Comparison of ENCODE assay signal across 8 mouse cellular contexts in the genomic region with DNA sequence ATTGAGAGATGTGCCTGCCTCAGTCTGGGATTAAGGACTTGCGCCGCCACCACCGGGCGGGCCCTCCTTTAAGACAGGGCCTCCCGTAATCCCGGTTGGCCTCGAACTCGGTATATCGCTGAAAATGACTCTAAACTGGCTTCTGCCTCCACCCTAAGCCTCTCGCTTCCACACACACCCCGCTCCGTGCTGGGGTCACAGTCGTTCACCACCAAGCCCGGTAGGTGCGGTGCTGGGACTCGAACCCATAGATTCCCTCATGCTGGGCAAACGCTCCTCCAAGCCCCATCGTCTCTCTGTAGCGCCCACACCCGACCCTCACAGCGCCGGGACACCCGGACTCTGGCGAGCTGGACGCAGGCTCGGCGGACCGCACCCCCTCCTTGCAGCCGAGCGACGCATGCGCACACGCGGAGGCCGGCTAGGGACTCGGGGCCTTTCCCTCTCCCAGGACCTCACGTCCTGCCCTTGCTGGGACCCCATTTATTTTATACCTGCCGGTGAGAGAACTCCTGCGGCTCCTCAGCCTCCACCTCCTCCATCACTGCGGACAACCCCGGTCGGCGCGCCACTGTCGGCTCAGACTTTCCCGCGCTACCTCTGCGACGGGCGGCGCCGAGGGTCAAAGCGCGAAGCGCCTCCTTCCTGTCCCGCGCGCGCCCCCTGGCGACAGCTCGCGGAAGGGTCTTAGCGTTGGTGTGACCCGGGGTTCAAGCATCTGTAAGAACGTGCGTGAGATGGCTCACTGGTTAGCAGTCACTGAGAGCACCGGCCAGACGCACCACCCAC. TPM values are rescaled to one million over a fixed set of nuclear protein-coding genes. Genes with fewer than 3 reads are reported as not detected.
A peak's percentile ranks its signal among the peaks of the same experiment; 100 is the strongest.
DNase-seq lines count a peak whose midpoint lies in the region; ATAC-seq and TF ChIP-seq lines count a peak whose summit lies in the region.

Gene Cenps (minus strand): TSS at position 648 of the 789 bp plus-strand sequence.

- peak; percentile 91 for ATAC-seq in heart, embryonic 15.5 days (replicated peaks; ENCODE audit: insufficient number of reproducible peaks, insufficient read depth, low FRiP score, low read depth)
- peak; percentile 90 for ATAC-seq in liver, embryonic 14.5 days (ENCODE audit: insufficient read depth)
- ATAC-seq in neural tube, embryonic 11.5 days (ENCODE audit: insufficient read depth, low FRiP score, low TSS enrichment), result peak; percentile 89
- peak; percentile 92 for ATAC-seq in stomach, postnatal 0 days (ENCODE audit: low FRiP score, low TSS enrichment)

- no peaks in the 10 kb centered on the region for H3K9me3 ChIP-seq in heart, embryonic 15.5 days (replicated peaks)
- H3K9me3 ChIP-seq in liver, embryonic 14.5 days (ENCODE audit: control insufficient read depth, low read length), result no peaks in the 10 kb centered on the region
- no peaks in the 10 kb centered on the region for H3K9me3 ChIP-seq in neural tube, embryonic 11.5 days (ENCODE audit: control insufficient read depth, low read length)
- H3K9me3 ChIP-seq in stomach, postnatal 0 days (ENCODE audit: control insufficient read depth, low read length), result no peaks in the 10 kb centered on the region

- H3K4me1 ChIP-seq in brown adipose tissue, adult 24 weeks (ENCODE audit: control insufficient read depth, insufficient read depth, insufficient read length, low read length), result no peaks in the 10 kb centered on the region
- H3K4me1 ChIP-seq in heart, embryonic 15.5 days (replicated peaks), result peaks cover 10% of the 10 kb centered on the region
- peaks cover 3 to 4% of the 10 kb centered on the region in 2 experiments; a peak in 2 of 4 replicates for H3K4me1 ChIP-seq in liver, embryonic 14.5 days (replicated peaks; ENCODE audit: control insufficient read depth in 2 of 2, insufficient read depth in 2 of 2, low read length in 1 of 2)
- 0 out of 2 replicates have a peak, but pooled peaks cover 2% of the 10 kb centered on the region for H3K4me1 ChIP-seq in neural tube, embryonic 11.5 days (ENCODE audit: control insufficient read depth, insufficient read depth, low read length)
- H3K4me1 ChIP-seq in stomach, postnatal 0 days (replicated peaks; ENCODE audit: control insufficient read depth, insufficient read depth), result no peaks in the 10 kb centered on the region

- H3K27ac ChIP-seq in brown adipose tissue, adult 24 weeks (replicated peaks; ENCODE audit: low read depth, low read length), result no peak within 1 kb of the TSS
- peak within 1 kb of the TSS; percentile 86 for H3K27ac ChIP-seq in heart, embryonic 15.5 days
- H3K27ac ChIP-seq in liver, embryonic 14.5 days, result peak within 1 kb of the TSS; percentile 52
- H3K27ac ChIP-seq in neural tube, embryonic 11.5 days (ENCODE audit: low read depth, low read length), result peak within 1 kb of the TSS; percentile 57
- peak within 1 kb of the TSS; percentile 74 for H3K27ac ChIP-seq in stomach, postnatal 0 days (replicated peaks)

- no peaks in the 10 kb centered on the region for H3K36me3 ChIP-seq in heart, embryonic 15.5 days
- H3K36me3 ChIP-seq in liver, embryonic 14.5 days (replicated peaks; ENCODE audit: control insufficient read depth, insufficient read depth, low read depth), result no peaks in the 10 kb centered on the region
- no peaks in the 10 kb centered on the region for H3K36me3 ChIP-seq in neural tube, embryonic 11.5 days (ENCODE audit: control insufficient read depth, insufficient read depth, low read length)
- H3K36me3 ChIP-seq in stomach, postnatal 0 days (ENCODE audit: control insufficient read depth, insufficient read depth, low read length), result no peaks in the 10 kb centered on the region

- peak; percentile 98 for TF ChIP-seq CTCF in liver, embryonic 14.5 days (IDR thresholded peaks at IDR 0.05; ENCODE audit: low read depth)
- peak; percentile 97 for TF ChIP-seq CTCF in stomach, postnatal 0 days (IDR thresholded peaks at IDR 0.05; ENCODE audit: low read depth)

- peak within 1 kb of the TSS; percentile 90 for H3K4me2 ChIP-seq in heart, embryonic 15.5 days
- H3K4me2 ChIP-seq in liver, embryonic 14.5 days (ENCODE audit: low read depth), result peak within 1 kb of the TSS; percentile 89
- H3K4me2 ChIP-seq in neural tube, embryonic 11.5 days (ENCODE audit: low read depth), result peak within 1 kb of the TSS; percentile 57
- peak within 1 kb of the TSS; percentile 74 for H3K4me2 ChIP-seq in stomach, postnatal 0 days (replicated peaks; ENCODE audit: low read depth)

- peak within 1 kb of the TSS; percentile 90 for H3K4me3 ChIP-seq in brown adipose tissue, adult 24 weeks (ENCODE audit: insufficient read depth, low read depth, low read length)
- H3K4me3 ChIP-seq in heart, embryonic 15.5 days, result peak within 1 kb of the TSS; percentile 63
- H3K4me3 ChIP-seq in liver, embryonic 14.5 days (ENCODE audit: insufficient read depth in 1 of 2, low read depth in 2 of 2, low read length in 2 of 2), result peak within 1 kb of the TSS; percentile 71 to 76
- H3K4me3 ChIP-seq in neural tube, embryonic 11.5 days (ENCODE audit: low read depth, low read length), result peak within 1 kb of the TSS; percentile 49
- peak within 1 kb of the TSS; percentile 59 for H3K4me3 ChIP-seq in stomach, postnatal 0 days (ENCODE audit: low read depth, low read length)

- peak; percentile 92 for DNase-seq in CD4-positive, CD25-positive, alpha-beta regulatory T cell, adult 2 months (ENCODE audit: low read depth, low spot score)
- DNase-seq in fibroblast of lung, adult 2 months (ENCODE audit: low read depth), result peak; percentile 53
- DNase-seq in kidney, postnatal 25 days, result peak; percentile 94 to 95
- DNase-seq in liver, embryonic 14.5 days (ENCODE audit: low read depth in 3 of 3, low spot score in 3 of 3), result peak; percentile 69 to 77 (median 69)
- peak; percentile 97 for DNase-seq in neural tube, embryonic 11.5 days (ENCODE audit: low spot score)
- peak; percentile 93 for DNase-seq in stomach, postnatal 0 days (ENCODE audit: low spot score)

- WGBS in heart, embryonic 15.5 days, result under 1% methylated on average over 68 of the region's 68 CpGs
- WGBS in liver, embryonic 14.5 days (ENCODE audit: insufficient replicate concordance), result under 1% methylated on average over 61 of the region's 68 CpGs
- 2% methylated on average over 68 of the region's 68 CpGs for WGBS in neural tube, embryonic 11.5 days
- whole genome bisulfite sequencing in stomach, postnatal 0 days, result 1% methylated on average over 68 of the region's 68 CpGs

- H3K27me3 ChIP-seq in heart, embryonic 15.5 days, result no peaks in the 10 kb centered on the region
- no peaks in the 10 kb centered on the region for H3K27me3 ChIP-seq in liver, embryonic 14.5 days (ENCODE audit: control insufficient read depth, insufficient read depth, low read length)
- H3K27me3 ChIP-seq in neural tube, embryonic 11.5 days (ENCODE audit: control insufficient read depth, insufficient read depth, low read length), result no peaks in the 10 kb centered on the region
- H3K27me3 ChIP-seq in stomach, postnatal 0 days (ENCODE audit: control insufficient read depth, insufficient read depth, low read length), result no peaks in the 10 kb centered on the region

- peak within 1 kb of the TSS; percentile 79 for H3K9ac ChIP-seq in heart, embryonic 15.5 days
- H3K9ac ChIP-seq in liver, embryonic 14.5 days (replicated peaks), result peak within 1 kb of the TSS; percentile 79
- H3K9ac ChIP-seq in neural tube, embryonic 11.5 days (ENCODE audit: low read length), result peak within 1 kb of the TSS; percentile 78
- peak within 1 kb of the TSS; percentile 61 for H3K9ac ChIP-seq in stomach, postnatal 0 days (ENCODE audit: low read length)

- no peak for TF ChIP-seq EP300 in liver, embryonic 14.5 days (IDR thresholded peaks at IDR 0.05; ENCODE audit: low read depth)
- no peak for TF ChIP-seq EP300 in stomach, postnatal 0 days (optimal IDR thresholded peaks at IDR 0.05)

RNA-seq across cellular contexts. Expression of gene Cenps, which starts in this region (rescaled TPM):
- not detected in 2 replicates for polyA plus RNA-seq in brown adipose tissue, adult 24 weeks (2012; ENCODE audit: insufficient read depth, insufficient read length, missing spikeins)
- polyA plus RNA-seq in heart, embryonic 15.5 days (2015; fragmentation: Nextera tagmentation; extraction: Ambion mirVana), result 18.4 and 19.5 TPM in 2 replicates
- polyA plus RNA-seq in liver, embryonic 14.5 days (2012; rRNA removed), result 7.6 and 12.3 TPM in 2 replicates
- polyA plus RNA-seq in liver, embryonic 14.5 days (2014; fragmentation: Nextera tagmentation; extraction: Ambion mirVana), result 17.3 and 18.0 TPM in 2 replicates
- 36.7 and 43.0 TPM in 2 replicates for polyA plus RNA-seq in neural tube, embryonic 11.5 days (2014; fragmentation: Nextera tagmentation; extraction: Ambion mirVana)
- 10.6 and 11.5 TPM in 2 replicates for polyA plus RNA-seq in stomach, postnatal 0 days (2015; fragmentation: Nextera tagmentation; extraction: Ambion mirVana)
